Mouse (Mus musculus) olfactory bulb, adult 2 months (tissue): ENCODE data around the gene Gtf2h2.

Experiments used
- CTCF ChIP-seq: fragments of 200-500 bp; IDR thresholded peaks from 2 replicates; pipeline ENCODE4 v1.5.1; 2012; ENCODE audit warnings: low read depth, mild to moderate bottlenecking, low read length, moderate library complexity; ENCODE audit not compliant: insufficient read depth
- POLR2A ChIP-seq: fragments of 200-500 bp; IDR thresholded peaks from 2 replicates; pipeline ENCODE4 v1.6.1; 2012; ENCODE audit warnings: mild to moderate bottlenecking, low read depth, low read length, moderate library complexity; ENCODE audit not compliant: insufficient read depth

GRCm38 (mm10) chr13:100483610-100484009 is 8.8 kb downstream of the Gtf2h2 start:
- TF ChIP-seq CTCF (no peak), POLR2A (no peak)
